Mouse (Mus musculus) layer of hippocampus, adult 2 months (tissue): ENCODE data around the gene Igfbp5. TPM values are rescaled to one million over a fixed set of nuclear protein-coding genes. Genes with fewer than 3 reads are reported as not detected.

Experiments used
- DNase-seq, 2 experiments: peaks; one replicate each; pipeline ENCODE4 v3.0.0; 2022; ENCODE audit warnings: low spot score in 2 of 2
- H3K27ac ChIP-seq: fragments of 200-600 bp; 2 replicates; pipeline ENCODE4 v1.8.1; 2022
- H3K4me3 ChIP-seq: fragments of 200-600 bp; 2 replicates; pipeline ENCODE4 v1.8.1; 2022; ENCODE audit warnings: mild to moderate bottlenecking
- CTCF ChIP-seq: fragments of 200-600 bp; conservative IDR thresholded peaks from 2 replicates; pipeline ENCODE4 v1.8.1; 2022; ENCODE audit warnings: antibody characterized with exemption, mild to moderate bottlenecking, moderate library complexity
- total RNA-seq, 2 experiments: library from RNA; stranded (reverse); gene quantifications; 2 replicates each; pipeline ENCODE4 v1.2.3; 2021

Igfbp5 gene
- total RNA-seq, 2 experiments from 2014 or later = 72.5 to 79.3 TPM

DNA sequence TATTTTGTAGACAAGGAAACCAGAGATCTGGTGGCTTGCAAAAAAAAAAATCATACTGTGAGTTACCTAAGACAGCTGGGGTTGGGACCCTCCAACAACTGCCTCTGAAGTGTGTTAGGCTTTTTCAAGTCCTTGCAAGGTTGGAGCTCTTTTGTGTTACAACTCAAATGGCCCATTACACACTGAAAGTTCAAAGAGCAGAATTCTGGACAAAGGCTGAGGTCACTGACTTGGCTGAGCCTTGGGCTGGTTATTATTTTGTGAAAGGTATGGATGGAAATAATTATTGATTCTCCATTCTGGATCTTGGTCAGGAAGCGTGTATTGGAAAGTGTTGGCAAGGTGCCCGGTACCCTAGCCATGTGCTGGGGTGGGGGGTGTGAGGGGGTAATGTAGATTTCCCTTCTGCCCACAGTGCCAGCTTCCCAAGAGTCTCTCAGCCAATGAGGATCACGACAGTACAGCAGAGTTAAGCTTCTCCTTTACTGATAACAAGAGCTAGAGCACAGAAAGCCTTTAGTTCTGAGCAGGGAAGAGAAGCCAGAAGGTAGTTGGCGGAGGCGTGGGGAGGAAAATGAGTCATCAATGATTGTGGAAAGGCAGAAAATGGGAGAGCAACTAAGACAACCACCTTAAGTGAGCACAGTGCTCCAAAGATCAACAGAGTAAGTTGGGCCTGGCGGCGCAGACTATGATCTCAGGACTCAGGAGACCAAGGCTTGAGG is 64.6 kb downstream of the Igfbp5 start:
- TF ChIP-seq CTCF = no peak
- no peak overlapping the region for H3K4me3 ChIP-seq
- H3K27ac ChIP-seq = no peak overlapping the region
- DNase-seq = peak in 1 of 2 experiments; percentile 41

DNA sequence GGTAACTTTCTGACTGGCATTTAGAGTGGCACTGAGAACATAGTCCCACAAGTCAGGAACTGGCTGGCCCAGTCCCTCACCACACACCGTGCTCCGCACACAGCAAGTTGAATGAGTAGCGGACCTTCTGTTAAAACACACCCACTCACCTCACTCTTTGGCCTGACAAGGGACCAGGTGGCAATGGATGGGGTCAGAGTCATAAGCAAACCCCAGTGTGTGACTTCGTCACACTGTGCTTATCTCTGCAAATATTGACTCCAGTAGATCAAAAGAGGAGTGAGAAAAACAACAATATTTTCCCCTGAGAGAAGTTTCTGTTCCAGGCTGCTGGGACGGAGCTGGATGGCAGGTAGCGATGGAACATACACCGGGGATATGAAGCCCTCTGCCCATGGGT is 65.4 kb downstream of the Igfbp5 start:
- no peak for DNase-seq
- no peak overlapping the region for H3K27ac ChIP-seq
- TF ChIP-seq CTCF = no peak
- H3K4me3 ChIP-seq = no peak overlapping the region

Other genes starting within 250 kb of the Igfbp5 start
- gene Ankar, start 174.3 kb downstream of the Igfbp5 start, total RNA-seq = not detected
- gene Rpl37a, start 163.6 kb downstream of the Igfbp5 start, total RNA-seq = 100 to 1,000 TPM; 580 to 592 TPM
- 10 to 100 TPM; 43.6 to 44.2 TPM for gene Igfbp2, start 50.4 kb downstream of the Igfbp5 start, total RNA-seq
- not detected for gene Tnp1, start 141.0 kb upstream of the Igfbp5 start, total RNA-seq